Mouse (Mus musculus) liver, adult 2 months (tissue): ENCODE data around the gene Ephx4.

ENCODE experiments used
- CTCF ChIP-seq: fragments of 200-500 bp; IDR thresholded peaks from 2 replicates; pipeline ENCODE4 v1.5.1; 2011; ENCODE audit warnings: low read depth, low read length, control low read depth
- POLR2A ChIP-seq: fragments of 200-500 bp; IDR thresholded peaks from 2 replicates; pipeline ENCODE4 v1.6.1; 2011; ENCODE audit warnings: low read length, control low read depth; ENCODE audit not compliant: insufficient read depth; ENCODE audit errors: extremely low read depth

GRCm38 (mm10) chr5:107353981-107354380 lies 48.6 kb upstream of the Ephx4 start:
- no peak for TF ChIP-seq CTCF
- TF ChIP-seq POLR2A, result no peak
